Mouse (Mus musculus): Measurements from ENCODE around the gene Gm8220.
"Not testable (repeated sequence)": the region's sequence is repeated elsewhere in the genome, so short reads cannot be mapped to it uniquely, and the experiment has no call there.

Gene Gm8220

DNA sequence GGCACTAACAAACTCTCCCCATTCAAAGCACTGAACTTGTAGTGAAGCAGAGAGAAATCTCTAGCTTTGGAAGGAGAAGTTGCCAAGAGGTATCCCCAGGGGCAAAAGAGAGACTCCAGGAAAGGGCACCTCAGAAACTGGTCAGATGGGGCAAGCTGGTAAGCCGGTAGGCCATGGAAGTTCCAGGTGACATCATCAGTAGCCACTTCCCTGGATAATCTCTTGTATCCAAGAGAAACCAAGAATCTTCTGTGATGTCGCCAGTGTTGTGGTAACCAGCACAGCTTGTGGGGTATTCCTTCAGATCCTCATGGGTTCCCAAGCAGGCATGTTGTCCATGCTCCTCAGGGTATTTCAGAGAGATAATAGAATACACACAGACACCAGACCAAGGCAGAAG lies at the start of gene Gm8220:
TSS of gene Gm8220 (plus strand) at position 301 of the 400 bp plus-strand sequence.
- DNase-seq (ENCODE audit: low spot score in 2 of 2) = not testable (repeated sequence)

DNA sequence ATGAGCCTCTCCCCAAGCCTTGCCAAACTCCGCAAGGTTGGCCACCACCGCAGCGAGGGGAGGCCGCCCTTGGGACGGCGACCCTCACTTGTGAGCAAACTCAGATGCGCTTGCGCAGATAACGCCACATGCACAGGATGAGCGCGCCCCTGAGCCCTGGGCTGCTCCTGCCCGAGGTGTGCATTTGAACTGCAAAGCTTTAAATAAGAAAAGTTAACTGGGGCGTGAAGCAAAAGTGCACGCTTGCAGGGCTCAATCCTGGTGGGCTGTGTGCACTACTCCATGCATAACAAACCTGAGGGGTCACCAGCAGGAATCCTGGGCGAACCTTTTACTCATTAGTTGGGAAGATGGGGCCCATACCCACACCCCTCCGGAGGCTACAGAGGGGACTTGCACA lies 37.3 kb upstream of the Gm8220 start:
- no peak for DNase-seq (ENCODE audit: low spot score in 2 of 2)

DNA sequence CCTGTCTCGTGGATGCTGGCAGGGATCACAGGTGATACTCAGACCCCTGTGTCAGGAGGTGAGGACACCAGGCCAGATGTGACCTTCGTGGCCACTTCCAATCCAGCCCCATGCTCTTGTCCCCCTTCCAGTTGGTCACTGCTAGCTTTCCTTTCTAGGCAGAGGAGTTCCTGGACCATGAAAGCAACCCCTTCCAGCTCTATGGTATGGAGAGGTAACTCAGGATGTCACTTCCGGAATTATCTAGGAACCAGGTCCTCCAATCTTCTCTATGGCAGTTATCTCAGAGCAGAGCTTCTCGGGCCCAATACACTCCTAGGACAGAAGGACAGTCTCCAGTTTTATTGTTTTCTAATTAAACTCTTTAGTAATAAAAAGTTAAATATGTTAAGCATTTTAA lies 26.7 kb downstream of the Gm8220 start:
- not testable (repeated sequence) for DNase-seq (ENCODE audit: low spot score in 2 of 2)

DNA sequence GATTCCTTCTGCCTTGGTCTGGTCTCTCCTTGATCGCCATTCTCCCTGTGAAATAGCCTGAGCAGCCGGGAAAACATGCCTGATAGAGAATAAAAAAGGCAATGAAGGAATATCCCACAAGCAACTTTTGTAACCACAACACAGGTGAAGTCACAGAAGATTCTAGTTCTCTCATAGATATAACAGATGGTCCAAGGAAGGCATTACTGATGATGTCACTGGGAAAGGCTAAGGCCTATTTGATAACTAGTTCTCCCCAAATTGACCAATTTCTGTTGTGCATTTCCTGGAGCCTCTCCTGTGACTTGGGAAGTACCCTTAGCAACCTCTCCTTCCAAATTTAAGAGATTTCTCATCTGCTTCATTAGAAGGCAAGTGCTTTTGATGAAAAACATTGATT lies 53.1 kb downstream of the Gm8220 start, which contains the start of gene Gm5930:
TSS of gene Gm5930 (minus strand) at position 101 of the 400 bp plus-strand sequence.
- DNase-seq (ENCODE audit: low spot score in 2 of 2) = not testable (repeated sequence)
